Mouse (Mus musculus): ENCODE measurements around the gene Soga1. TPM values are rescaled to one million over a fixed set of nuclear protein-coding genes. Genes with fewer than 3 reads are reported as not detected.

Soga1 gene
- polyA plus RNA-seq, 1 experiment from 2014 or later: 1.8 TPM

- Histone ChIP-seq H3K27ac (no peak overlapping the region), H3K4me3 (replicated peaks; ENCODE audit: low read depth, low read length) (no peak overlapping the region), H3K4me1 (replicated peaks; ENCODE audit: insufficient read depth, low read length) (peaks cover 15% of the 10 kb centered on the region), H3K4me2 (ENCODE audit: low read length) (no peak overlapping the region), H3K9ac (ENCODE audit: low read depth, low read length) (no peak overlapping the region), H3K9me3 (replicated peaks; ENCODE audit: low read length) (no peaks in the 10 kb centered on the region), H3K36me3 (ENCODE audit: insufficient read depth, low read length) (peaks cover 7% of the 10 kb centered on the region), H3K27me3 (ENCODE audit: insufficient read depth, low read length) (no peaks in the 10 kb centered on the region)
- ATAC-seq (replicated peaks; ENCODE audit: low FRiP score, low read depth): no peak
- 41% methylated on average over 11 of the region's 11 CpGs for WGBS
- DNase-seq (ENCODE audit: low spot score): no peak
- no peak for TF ChIP-seq CTCF (IDR thresholded peaks at IDR 0.05; ENCODE audit: low read depth)
These were observed 68.3 kb downstream of the Soga1 start for GRCm38 (mm10) chr2:157010634-157011310.

GRCm38 (mm10) chr2:157010121-157010520 lies 68.9 kb downstream of the Soga1 start:
- H3K27me3 ChIP-seq (ENCODE audit: insufficient read depth, low read length): no peaks in the 10 kb centered on the region
- DNase-seq (ENCODE audit: low spot score) (no peak), ATAC-seq (replicated peaks; ENCODE audit: low FRiP score, low read depth) (no peak)
- H3K4me1 ChIP-seq (replicated peaks; ENCODE audit: insufficient read depth, low read length): peaks cover 16% of the 10 kb centered on the region
- peaks cover 5% of the 10 kb centered on the region for H3K36me3 ChIP-seq (ENCODE audit: insufficient read depth, low read length)
- H3K9ac ChIP-seq (ENCODE audit: low read depth, low read length): no peak overlapping the region
- no peak for TF ChIP-seq CTCF (IDR thresholded peaks at IDR 0.05; ENCODE audit: low read depth)
- H3K9me3 ChIP-seq (replicated peaks; ENCODE audit: low read length): no peaks in the 10 kb centered on the region
- H3K27ac ChIP-seq: no peak overlapping the region
- H3K4me2 ChIP-seq (ENCODE audit: low read length): no peak overlapping the region
- no peak overlapping the region for H3K4me3 ChIP-seq (replicated peaks; ENCODE audit: low read depth, low read length)

GRCm38 (mm10) chr2:157008509-157008908 lies 70.5 kb downstream of the Soga1 start:
- TF ChIP-seq CTCF (IDR thresholded peaks at IDR 0.05; ENCODE audit: low read depth): no peak
- Histone ChIP-seq H3K27me3 (ENCODE audit: insufficient read depth, low read length) (no peaks in the 10 kb centered on the region), H3K4me1 (replicated peaks; ENCODE audit: insufficient read depth, low read length) (peaks cover 16% of the 10 kb centered on the region), H3K27ac (no peak overlapping the region), H3K4me2 (ENCODE audit: low read length) (no peak overlapping the region), H3K4me3 (replicated peaks; ENCODE audit: low read depth, low read length) (no peak overlapping the region), H3K36me3 (ENCODE audit: insufficient read depth, low read length) (no peaks in the 10 kb centered on the region), H3K9me3 (replicated peaks; ENCODE audit: low read length) (no peaks in the 10 kb centered on the region), H3K9ac (ENCODE audit: low read depth, low read length) (no peak overlapping the region)
- no peak for ATAC-seq (replicated peaks; ENCODE audit: low FRiP score, low read depth)
- no peak for DNase-seq (ENCODE audit: low spot score)

GRCm38 (mm10) chr2:157007234-157007596 lies 71.8 kb downstream of the Soga1 start:
- no peaks in the 10 kb centered on the region for H3K9me3 ChIP-seq (replicated peaks; ENCODE audit: low read length)
- H3K36me3 ChIP-seq (ENCODE audit: insufficient read depth, low read length): no peaks in the 10 kb centered on the region
- H3K4me1 ChIP-seq (replicated peaks; ENCODE audit: insufficient read depth, low read length): peaks cover 16% of the 10 kb centered on the region
- ATAC-seq (replicated peaks; ENCODE audit: low FRiP score, low read depth) (peak; percentile 22; the same call in 1 of the 2 replicates), DNase-seq (ENCODE audit: low spot score) (no peak)
- WGBS: 25% methylated on average over 5 of the region's 5 CpGs
- peak overlapping the region; percentile 52; the same call in 1 of the 2 replicates for H3K27ac ChIP-seq
- no peak for TF ChIP-seq CTCF (IDR thresholded peaks at IDR 0.05; ENCODE audit: low read depth)
- peak overlapping the region; percentile 88 for H3K4me2 ChIP-seq (ENCODE audit: low read length)
- no peaks in the 10 kb centered on the region for H3K27me3 ChIP-seq (ENCODE audit: insufficient read depth, low read length)
- peak overlapping the region; percentile 58 for H3K4me3 ChIP-seq (replicated peaks; ENCODE audit: low read depth, low read length)
- H3K9ac ChIP-seq (ENCODE audit: low read depth, low read length): peak overlapping the region; percentile 74

GRCm38 (mm10) chr2:157006511-157007233 lies 72.4 kb downstream of the Soga1 start, which contains the start of gene Dsn1:
Gene Dsn1 (minus strand): TSS chr2:157007154.
- no peaks in the 10 kb centered on the region for H3K9me3 ChIP-seq (replicated peaks; ENCODE audit: low read length)
- no peaks in the 10 kb centered on the region for H3K27me3 ChIP-seq (ENCODE audit: insufficient read depth, low read length)
- peak within 1 kb of the TSS; percentile 52 for H3K27ac ChIP-seq
- peak within 1 kb of the TSS; percentile 58 for H3K4me3 ChIP-seq (replicated peaks; ENCODE audit: low read depth, low read length)
- H3K9ac ChIP-seq (ENCODE audit: low read depth, low read length): peak within 1 kb of the TSS; percentile 74
- no peaks in the 10 kb centered on the region for H3K36me3 ChIP-seq (ENCODE audit: insufficient read depth, low read length)
- WGBS: under 1% methylated on average over 56 of the region's 56 CpGs
- H3K4me1 ChIP-seq (replicated peaks; ENCODE audit: insufficient read depth, low read length): peaks cover 16% of the 10 kb centered on the region
- H3K4me2 ChIP-seq (ENCODE audit: low read length): peak within 1 kb of the TSS; percentile 88
- ATAC-seq (replicated peaks; ENCODE audit: low FRiP score, low read depth) (peak; percentile 87), DNase-seq (ENCODE audit: low spot score) (peak; percentile 89)
- TF ChIP-seq CTCF (IDR thresholded peaks at IDR 0.05; ENCODE audit: low read depth): no peak

GRCm38 (mm10) chr2:157002321-157002720 lies 76.7 kb downstream of the Soga1 start:
- Histone ChIP-seq H3K36me3 (ENCODE audit: insufficient read depth, low read length) (no peaks in the 10 kb centered on the region), H3K9me3 (replicated peaks; ENCODE audit: low read length) (no peaks in the 10 kb centered on the region), H3K4me3 (replicated peaks; ENCODE audit: low read depth, low read length) (no peak overlapping the region), H3K27me3 (ENCODE audit: insufficient read depth, low read length) (no peaks in the 10 kb centered on the region), H3K4me2 (ENCODE audit: low read length) (no peak overlapping the region), H3K27ac (no peak overlapping the region), H3K9ac (ENCODE audit: low read depth, low read length) (no peak overlapping the region), H3K4me1 (replicated peaks; ENCODE audit: insufficient read depth, low read length) (peaks cover 7% of the 10 kb centered on the region)
- WGBS: 79% methylated on average over 4 of the region's 4 CpGs
- DNase-seq (ENCODE audit: low spot score) (no peak), ATAC-seq (replicated peaks; ENCODE audit: low FRiP score, low read depth) (no peak)
- no peak for TF ChIP-seq CTCF (IDR thresholded peaks at IDR 0.05; ENCODE audit: low read depth)
